Mouse (Mus musculus) heart, embryonic 16.5 days (tissue): ENCODE results near the gene Rab32. TPM values are rescaled to one million over a fixed set of nuclear protein-coding genes. Genes with fewer than 3 reads are reported as not detected.
"Not testable (repeated sequence)": the region's sequence is repeated elsewhere in the genome, so short reads cannot be mapped to it uniquely, and the experiment has no call there.

Source experiments
- ATAC-seq: fragments of 200-750 bp; cut with Nextera tagmentation; replicated peaks from 2 replicates; pipeline ENCODE4 v1.8.0; 2017; ENCODE audit warnings: moderate number of reproducible peaks; ENCODE audit not compliant: insufficient read depth, low FRiP score; ENCODE audit errors: extremely low read depth
- H3K27ac ChIP-seq: fragments of 300-500 bp; sonication (generic); 2 replicates; pipeline ENCODE4 v1.5.1; 2014; ENCODE audit warnings: mild to moderate bottlenecking, low read length, control low read depth, moderate library complexity
- H3K27me3 ChIP-seq: fragments of 300-500 bp; sonication (generic); 2 replicates; pipeline ENCODE4 v1.6.1; 2014; ENCODE audit warnings: low read length, mixed read lengths; ENCODE audit not compliant: control insufficient read depth, insufficient read depth
- H3K36me3 ChIP-seq: fragments of 300-500 bp; sonication (generic); 2 replicates; pipeline ENCODE4 v1.6.1; 2014; ENCODE audit not compliant: control insufficient read depth, insufficient read depth
- H3K4me1 ChIP-seq: fragments of 300-500 bp; sonication (generic); 2 replicates; pipeline ENCODE4 v1.6.1; 2014; ENCODE audit warnings: low read length, mixed read lengths; ENCODE audit not compliant: control insufficient read depth, insufficient read depth
- H3K4me2 ChIP-seq: fragments of 300-500 bp; sonication (generic); 2 replicates; pipeline ENCODE4 v1.6.1; 2014; ENCODE audit warnings: low read depth, mild to moderate bottlenecking, control low read depth, low read length
- H3K4me3 ChIP-seq: fragments of 300-500 bp; sonication (generic); 2 replicates; pipeline ENCODE4 v1.5.1; 2014; ENCODE audit warnings: mild to moderate bottlenecking, control low read depth, low read length
- H3K9ac ChIP-seq: fragments of 300-500 bp; sonication (generic); 2 replicates; pipeline ENCODE4 v1.6.1; 2014; ENCODE audit warnings: low read length, control low read depth
- H3K9me3 ChIP-seq: fragments of 300-500 bp; sonication (generic); replicated peaks from 2 replicates; pipeline ENCODE4 v1.6.1; 2016; ENCODE audit warnings: low read length; ENCODE audit not compliant: control insufficient read depth
- WGBS: fragments of 180-500 bp; shearing (Covaris S2); extraction: QIAGEN DNeasy Blood & Tissue Kit; methylation state at CpG from one replicate; pipeline ENCODE4 v1.1.7; 2014; 5-methylcytosine and 5-hydroxymethylcytosine counted together
- polyA plus RNA-seq: library from polyadenylated mRNA; unstranded; fragments of >200 nt; fragmentation: Nextera tagmentation; extraction: Ambion mirVana; gene quantifications from 2 replicates; pipeline ENCODE4 v1.2.1, GENCODE M21; 2015

Rab32 gene
- 7.2 and 8.5 TPM in 2 replicates for polyA plus RNA-seq

GRCm38 (mm10) chr10:10557570-10558336 lies at the start of gene Rab32:
Gene Rab32 (minus strand): TSS chr10:10558265.
- no peaks in the 10 kb centered on the region for H3K27me3 ChIP-seq
- peak within 1 kb of the TSS; percentile 43; the same call in 1 of the 2 replicates for H3K27ac ChIP-seq
- H3K4me3 ChIP-seq = peak within 1 kb of the TSS; percentile 80
- peak within 1 kb of the TSS; percentile 97 for H3K4me2 ChIP-seq
- no peaks in the 10 kb centered on the region for H3K9me3 ChIP-seq
- 1% methylated on average over 51 of the region's 51 CpGs for WGBS
- peaks cover 5% of the 10 kb centered on the region for H3K4me1 ChIP-seq
- peak within 1 kb of the TSS; percentile 82 for H3K9ac ChIP-seq
- H3K36me3 ChIP-seq = no peaks in the 10 kb centered on the region
- ATAC-seq = peak; percentile 98

- no peaks in the 10 kb centered on the region for H3K4me1 ChIP-seq
- no peaks in the 10 kb centered on the region for H3K36me3 ChIP-seq
- H3K4me2 ChIP-seq = no peak overlapping the region
- no peak overlapping the region for H3K9ac ChIP-seq
- H3K27me3 ChIP-seq = no peaks in the 10 kb centered on the region
- ATAC-seq = no peak
- H3K9me3 ChIP-seq = no peaks in the 10 kb centered on the region
- no peak overlapping the region for H3K27ac ChIP-seq
- H3K4me3 ChIP-seq = no peak overlapping the region
- 47% methylated on average over 3 of the region's 3 CpGs for WGBS
These were observed 42.7 kb upstream of the Rab32 start for GRCm38 (mm10) chr10:10600771-10601170.

- 87% methylated on average over 2 of the region's 2 CpGs for WGBS
- not testable (repeated sequence) for H3K27me3 ChIP-seq, H3K9ac ChIP-seq, H3K4me2 ChIP-seq, H3K4me3 ChIP-seq, H3K27ac ChIP-seq, H3K36me3 ChIP-seq, H3K9me3 ChIP-seq, ATAC-seq, H3K4me1 ChIP-seq
These were observed 39.4 kb upstream of the Rab32 start for GRCm38 (mm10) chr10:10597495-10597894.

- no peaks in the 10 kb centered on the region for H3K4me1 ChIP-seq
- H3K9ac ChIP-seq = no peak overlapping the region
- H3K36me3 ChIP-seq = no peaks in the 10 kb centered on the region
- no peaks in the 10 kb centered on the region for H3K9me3 ChIP-seq
- 63% methylated on average over 3 of the region's 3 CpGs for WGBS
- H3K27me3 ChIP-seq = no peaks in the 10 kb centered on the region
- no peak overlapping the region for H3K27ac ChIP-seq
- no peak overlapping the region for H3K4me3 ChIP-seq
- no peak overlapping the region for H3K4me2 ChIP-seq
- ATAC-seq = no peak
These were observed 22.7 kb upstream of the Rab32 start for GRCm38 (mm10) chr10:10580811-10581210.

GRCm38 (mm10) chr10:10579821-10580220 lies 21.8 kb upstream of the Rab32 start:
- Histone ChIP-seq H3K4me2 (no peak overlapping the region), H3K9me3 (no peaks in the 10 kb centered on the region), H3K4me1 (no peaks in the 10 kb centered on the region), H3K4me3 (no peak overlapping the region), H3K36me3 (no peaks in the 10 kb centered on the region), H3K27ac (no peak overlapping the region), H3K27me3 (no peaks in the 10 kb centered on the region), H3K9ac (no peak overlapping the region)
- 58% methylated on average over 1 of the region's 1 CpGs for WGBS
- ATAC-seq = no peak

GRCm38 (mm10) chr10:10558337-10558711 lies 259 bp upstream of the Rab32 start:
- ATAC-seq = 0 out of 2 replicates have a peak, but pooled peaks have one; percentile 14
- no peaks in the 10 kb centered on the region for H3K36me3 ChIP-seq
- no peaks in the 10 kb centered on the region for H3K9me3 ChIP-seq
- 29% methylated on average over 5 of the region's 5 CpGs for WGBS
- H3K27ac ChIP-seq = no peak overlapping the region
- H3K9ac ChIP-seq = no peak overlapping the region
- H3K4me1 ChIP-seq = peaks cover 5% of the 10 kb centered on the region
- no peaks in the 10 kb centered on the region for H3K27me3 ChIP-seq
- H3K4me3 ChIP-seq = peak overlapping the region; percentile 80
- peak overlapping the region; percentile 97 for H3K4me2 ChIP-seq

- peak overlapping the region; percentile 82 for H3K9ac ChIP-seq
- 2% methylated on average over 7 of the region's 8 CpGs for WGBS
These were observed 980 bp downstream of the Rab32 start for GRCm38 (mm10) chr10:10557085-10557484.

GRCm38 (mm10) chr10:10555676-10556075 lies 2.4 kb downstream of the Rab32 start:
- peaks cover 5% of the 10 kb centered on the region for H3K4me1 ChIP-seq
- H3K27ac ChIP-seq = no peak overlapping the region
- no peak overlapping the region for H3K9ac ChIP-seq
- 78% methylated on average over 3 of the region's 3 CpGs for WGBS
- H3K4me2 ChIP-seq = no peak overlapping the region
- no peaks in the 10 kb centered on the region for H3K9me3 ChIP-seq
- ATAC-seq = no peak
- H3K36me3 ChIP-seq = no peaks in the 10 kb centered on the region
- no peaks in the 10 kb centered on the region for H3K27me3 ChIP-seq
- H3K4me3 ChIP-seq = no peak overlapping the region

More at GRCm38 (mm10) chr10:10557085-10557484, 980 bp downstream of the Rab32 start:
- peaks cover 5% of the 10 kb centered on the region for H3K4me1 ChIP-seq
- peak overlapping the region; percentile 80 for H3K4me3 ChIP-seq
- peak overlapping the region; percentile 43; the same call in 1 of the 2 replicates for H3K27ac ChIP-seq
- H3K9me3 ChIP-seq = no peaks in the 10 kb centered on the region
- no peaks in the 10 kb centered on the region for H3K27me3 ChIP-seq
- ATAC-seq = 0 out of 2 replicates have a peak, but pooled peaks have one; percentile 5
- H3K36me3 ChIP-seq = no peaks in the 10 kb centered on the region
- peak overlapping the region; percentile 97 for H3K4me2 ChIP-seq

GRCm38 (mm10) chr10:10555221-10555620 lies 2.8 kb downstream of the Rab32 start:
- Histone ChIP-seq H3K4me3 (no peak overlapping the region), H3K27ac (no peak overlapping the region), H3K4me1 (peaks cover 5% of the 10 kb centered on the region), H3K27me3 (no peaks in the 10 kb centered on the region), H3K4me2 (no peak overlapping the region), H3K9me3 (no peaks in the 10 kb centered on the region), H3K36me3 (no peaks in the 10 kb centered on the region), H3K9ac (no peak overlapping the region)
- no peak for ATAC-seq
- WGBS = 72% methylated on average over 5 of the region's 5 CpGs
